27 mouse cellular contexts compared by ENCODE assay signal in genomic region chr12:116299906-116300305, GRCm38 (mm10). TPM values are rescaled to one million over a fixed set of nuclear protein-coding genes. Genes with fewer than 3 reads are reported as not detected.
DNase-seq lines count a peak whose midpoint lies in the region; ATAC-seq and TF ChIP-seq lines count a peak whose summit lies in the region.
"Had no signal": no experiment of that assay in that cellular context is flagged by ENCODE, and none has a peak within 500 bp of the region (broad histone marks: within the 10 kb centered on the region; RNA-seq: fewer than 3 reads in every experiment).

No protein-coding gene starts in this region.

- H3K36me3 ChIP-seq in C2C12 (ENCODE audit: control insufficient read depth, insufficient read depth), result peaks cover 6% of the 10 kb centered on the region
- H3K36me3 ChIP-seq in intestine, embryonic 15.5 days, result no peaks in the 10 kb centered on the region
- H3K36me3 ChIP-seq in myocyte (ENCODE audit: control insufficient read depth, insufficient read depth), result peaks cover 4% of the 10 kb centered on the region
- no peaks in the 10 kb centered on the region for H3K36me3 ChIP-seq in stomach, postnatal 0 days (ENCODE audit: control insufficient read depth, insufficient read depth, low read length)
- H3K36me3 ChIP-seq: forebrain, embryonic 12.5 days had no signal

- ATAC-seq in intestine, embryonic 15.5 days, result peak; percentile 91
- ATAC-seq in stomach, postnatal 0 days (ENCODE audit: low FRiP score, low TSS enrichment), result peak; percentile 92
- ATAC-seq: forebrain, embryonic 16.5 days; hindbrain, embryonic 16.5 days; inflammation-experienced regulatory T-cells, adult 6 months had no signal

- peaks cover 76% of the 10 kb centered on the region for H3K79me3 ChIP-seq in C2C12 (ENCODE audit: low read depth)

- H3K4me2 ChIP-seq in intestine, embryonic 15.5 days (replicated peaks), result no peak overlapping the region
- peak overlapping the region; percentile 25 for H3K4me2 ChIP-seq in myocyte (ENCODE audit: low read depth)
- H3K4me2 ChIP-seq in stomach, postnatal 0 days (replicated peaks; ENCODE audit: low read depth), result no peak overlapping the region
- H3K4me2 ChIP-seq: embryonic facial prominence, embryonic 13.5 days; forebrain, embryonic 12.5 days; heart, embryonic 13.5 days had no signal

- H3ac ChIP-seq in C2C12 (ENCODE audit: control insufficient read depth, insufficient read length, low read depth) (no peak overlapping the region), myocyte (ENCODE audit: control insufficient read depth, insufficient read length) (no peak overlapping the region)

- TF ChIP-seq CTCF in C2C12 (IDR thresholded peaks at IDR 0.05; ENCODE audit: control insufficient read depth, insufficient read depth, insufficient read length), result no peak
- TF ChIP-seq CTCF in stomach, postnatal 0 days (IDR thresholded peaks at IDR 0.05; ENCODE audit: low read depth), result no peak

- H3K9ac ChIP-seq in intestine, embryonic 15.5 days, result no peak overlapping the region
- no peak overlapping the region for H3K9ac ChIP-seq in stomach, postnatal 0 days (ENCODE audit: low read length)
- H3K9ac ChIP-seq: embryonic facial prominence, embryonic 13.5 days; forebrain, embryonic 12.5 days; heart, embryonic 13.5 days had no signal

- H3K27me3 ChIP-seq in C2C12 (ENCODE audit: control insufficient read depth, insufficient read depth, insufficient read length), result no peaks in the 10 kb centered on the region
- H3K27me3 ChIP-seq in intestine, embryonic 15.5 days (replicated peaks), result no peaks in the 10 kb centered on the region
- no peaks in the 10 kb centered on the region for H3K27me3 ChIP-seq in myocyte (ENCODE audit: control insufficient read depth, insufficient read depth, insufficient read length)
- no peaks in the 10 kb centered on the region for H3K27me3 ChIP-seq in stomach, postnatal 0 days (ENCODE audit: control insufficient read depth, insufficient read depth, low read length)
- H3K27me3 ChIP-seq: embryonic facial prominence, embryonic 13.5 days; forebrain, embryonic 12.5 days; heart, embryonic 13.5 days had no signal

- no peak overlapping the region for H3K27ac ChIP-seq in intestine, embryonic 15.5 days
- H3K27ac ChIP-seq in stomach, postnatal 0 days (replicated peaks), result no peak overlapping the region
- H3K27ac ChIP-seq: embryonic facial prominence, embryonic 13.5 days; forebrain, embryonic 12.5 days; heart, embryonic 13.5 days had no signal

- TF ChIP-seq POLR2A in myocyte (IDR thresholded peaks at IDR 0.05; ENCODE audit: insufficient read length, low read depth), result no peak

- 84% methylated on average over 2 of the region's 2 CpGs for WGBS in intestine, embryonic 15.5 days
- 58% methylated on average over 2 of the region's 2 CpGs for WGBS in stomach, postnatal 0 days

- H3K9me3 ChIP-seq in intestine, embryonic 15.5 days, result no peaks in the 10 kb centered on the region
- H3K9me3 ChIP-seq in stomach, postnatal 0 days (ENCODE audit: control insufficient read depth, low read length), result no peaks in the 10 kb centered on the region
- H3K9me3 ChIP-seq: embryonic facial prominence, embryonic 13.5 days; forebrain, embryonic 12.5 days; heart, embryonic 13.5 days had no signal

- peak; percentile 23 for DNase-seq in stomach, postnatal 0 days (ENCODE audit: low spot score)
- DNase-seq in cerebellum, adult 8-10 months, result no peak
- DNase-seq in ovary, postnatal 10 days (ENCODE audit: low spot score), result no peak
- no peak for DNase-seq in Muller cell, postnatal 12 days (ENCODE audit: inconsistent ontology term)
- DNase-seq in gastrocnemius, adult 8-10 months (ENCODE audit: low spot score in 2 of 2), result no peak
- DNase-seq: adrenal gland, adult 8-10 months; adrenal gland, postnatal 36 days; cerebellum, adult 11 months; cerebellum, adult 9-10 months; cerebellum, postnatal 25 days; gastrocnemius, postnatal 14 days; heart, postnatal 36 days had no signal

- no peak for TF ChIP-seq EP300 in stomach, postnatal 0 days (optimal IDR thresholded peaks at IDR 0.05)

- H3K4me1 ChIP-seq in intestine, embryonic 15.5 days (replicated peaks), result no peaks in the 10 kb centered on the region
- H3K4me1 ChIP-seq in stomach, postnatal 0 days (replicated peaks; ENCODE audit: control insufficient read depth, insufficient read depth), result no peaks in the 10 kb centered on the region
- H3K4me1 ChIP-seq: embryonic facial prominence, embryonic 13.5 days; forebrain, embryonic 12.5 days; heart, embryonic 13.5 days had no signal

- H3K4me3 ChIP-seq in C2C12 (ENCODE audit: insufficient read depth, poor library complexity, severe bottlenecking), result no peak overlapping the region
- H3K4me3 ChIP-seq in intestine, embryonic 15.5 days (replicated peaks), result no peak overlapping the region
- no peak overlapping the region for H3K4me3 ChIP-seq in myocyte
- no peak overlapping the region for H3K4me3 ChIP-seq in stomach, postnatal 0 days (ENCODE audit: low read depth, low read length)
- H3K4me3 ChIP-seq: embryonic facial prominence, embryonic 13.5 days; forebrain, embryonic 12.5 days; heart, embryonic 13.5 days had no signal

- H3K79me2 ChIP-seq in C2C12 (ENCODE audit: control insufficient read depth, insufficient read depth) (peaks cover 90% of the 10 kb centered on the region), myocyte (ENCODE audit: control insufficient read depth, insufficient read depth) (peaks cover 78% of the 10 kb centered on the region)

TF ChIP-seq in C2C12, 6 proteins besides CTCF, POLR2A, EP300 and RAD21:
- TF ChIP-seq MYOG (IDR thresholded peaks at IDR 0.05; ENCODE audit: control insufficient read depth, extremely low read depth, insufficient read length), result no peak
- no peak for TF ChIP-seq CEBPB (IDR thresholded peaks at IDR 0.05; ENCODE audit: low read depth)
- peak; percentile 12 for TF ChIP-seq FOSL1 (IDR thresholded peaks at IDR 0.05; ENCODE audit: insufficient read depth, low read length, poor library complexity, severe bottlenecking)
- TF ChIP-seq MYOD1 (IDR thresholded peaks at IDR 0.05; ENCODE audit: control insufficient read depth, insufficient read length, low read depth), result no peak
- no peak for TF ChIP-seq MAX (IDR thresholded peaks at IDR 0.05)
- no peak for TF ChIP-seq USF1 (IDR thresholded peaks at IDR 0.05; ENCODE audit: low read depth)

TF ChIP-seq in myocyte, 11 proteins besides CTCF, POLR2A, EP300 and RAD21:
- no peak for TF ChIP-seq E2F4 (IDR thresholded peaks at IDR 0.05; ENCODE audit: insufficient read depth)
- TF ChIP-seq USF1 (IDR thresholded peaks at IDR 0.05; ENCODE audit: low read depth), result no peak
- no peak for TF ChIP-seq MYOD1 (IDR thresholded peaks at IDR 0.05; ENCODE audit: control insufficient read depth in 1 of 3, insufficient read length in 2 of 3, low read depth in 2 of 3)
- TF ChIP-seq POLR2AphosphoS2 (IDR thresholded peaks at IDR 0.05; ENCODE audit: insufficient read length, low read depth), result no peak
- no peak for TF ChIP-seq CEBPB (IDR thresholded peaks at IDR 0.05; ENCODE audit: insufficient read depth, poor library complexity, severe bottlenecking)
- no peak for TF ChIP-seq TCF3 (IDR thresholded peaks at IDR 0.05; ENCODE audit: insufficient read length, low read depth)
- TF ChIP-seq REST (IDR thresholded peaks at IDR 0.05; ENCODE audit: insufficient read depth, insufficient read length), result no peak
- TF ChIP-seq MAX (IDR thresholded peaks at IDR 0.05; ENCODE audit: low read depth), result no peak
- no peak for TF ChIP-seq MYOG (IDR thresholded peaks at IDR 0.05; ENCODE audit: control insufficient read depth in 1 of 3, insufficient read depth in 1 of 3, insufficient read length in 2 of 3, low read depth in 2 of 3)
- no peak for TF ChIP-seq TCF12 (IDR thresholded peaks at IDR 0.05; ENCODE audit: insufficient read depth, poor library complexity, severe bottlenecking)
- no peak for TF ChIP-seq SRF (IDR thresholded peaks at IDR 0.05; ENCODE audit: control insufficient read depth, insufficient read length, low read depth)

RNA-seq across cellular contexts. Expression of gene Esyt2, which starts 18.9 kb away (rescaled TPM):
- polyA plus RNA-seq in C2C12 (2012; fragmentation: generic; extraction: Trizol) (19.3 TPM), myocyte (2012; fragmentation: generic; extraction: Trizol) (16.1 TPM)
- polyA plus RNA-seq in intestine, embryonic 15.5 days (2015; fragmentation: Nextera tagmentation; extraction: Ambion mirVana), result 22.7 and 23.6 TPM in 2 replicates
- 17.0 and 17.5 TPM in 2 replicates for polyA plus RNA-seq in stomach, postnatal 0 days (2015; fragmentation: Nextera tagmentation; extraction: Ambion mirVana)
- 10 to 100 TPM; 26.7 to 32.3 (median 29.1) TPM for total RNA-seq in gastrocnemius, adult 8-10 months (2022)

RNA-seq across cellular contexts. Expression of gene Gm11027, which starts 24.7 kb away (rescaled TPM):
- polyA plus RNA-seq in C2C12 (2012; fragmentation: generic; extraction: Trizol), result not detected
- polyA plus RNA-seq in intestine, embryonic 15.5 days (2015; fragmentation: Nextera tagmentation; extraction: Ambion mirVana), result not detected in 2 replicates
- polyA plus RNA-seq in myocyte (2012; fragmentation: generic; extraction: Trizol), result not detected
- polyA plus RNA-seq in stomach, postnatal 0 days (2015; fragmentation: Nextera tagmentation; extraction: Ambion mirVana), result not detected in 2 replicates
- not detected for total RNA-seq in gastrocnemius, adult 8-10 months (2022)
- total RNA-seq: adrenal gland, adult 8-10 months; adrenal gland, postnatal 36 days; gastrocnemius, postnatal 14 days; granulocyte monocyte progenitor cell, adult 5-6 weeks; heart, postnatal 36 days had no signal
- polyA plus RNA-seq: brain, embryonic 14.5 days; cortical plate, adult 2 months; embryonic facial prominence, embryonic 13.5 days; forebrain, embryonic 12.5 days; forebrain, embryonic 16.5 days; frontal cortex, adult 2 months; heart, embryonic 13.5 days; heart, postnatal 0 days; hindbrain, embryonic 11.5 days; hindbrain, embryonic 16.5 days had no signal

RNA-seq across cellular contexts. Expression of gene Wdr60, which starts 37.1 kb away (rescaled TPM):
- polyA plus RNA-seq in C2C12 (2012; fragmentation: generic; extraction: Trizol) (4.4 TPM), myocyte (2012; fragmentation: generic; extraction: Trizol) (4.5 TPM)
- 11.2 and 11.8 TPM in 2 replicates for polyA plus RNA-seq in intestine, embryonic 15.5 days (2015; fragmentation: Nextera tagmentation; extraction: Ambion mirVana)
- 7.7 and 8.5 TPM in 2 replicates for polyA plus RNA-seq in stomach, postnatal 0 days (2015; fragmentation: Nextera tagmentation; extraction: Ambion mirVana)
- total RNA-seq in gastrocnemius, adult 8-10 months (2022), result 10 to 100 TPM; 13.8 to 19.6 (median 14.2) TPM
